Mouse (Mus musculus) G1E (cell line): ENCODE results near the gene Nmi. TPM values are rescaled to one million over a fixed set of nuclear protein-coding genes. Genes with fewer than 3 reads are reported as not detected.
"Not testable (repeated sequence)": the region's sequence is repeated elsewhere in the genome, so short reads cannot be mapped to it uniquely, and the experiment has no call there.

Experiments used
- ATAC-seq: 2 replicates; pipeline ENCODE4 v1.8.0; 2016; ENCODE audit warnings: mild to moderate bottlenecking; ENCODE audit not compliant: insufficient number of reproducible peaks, poor library complexity, low FRiP score, severe bottlenecking; ENCODE audit errors: extremely low read depth
- DNase-seq: peaks from one replicate; pipeline ENCODE4 v3.0.0; 2012; ENCODE audit warnings: low spot score
- H3K27me3 ChIP-seq: 2 replicates; pipeline ENCODE4 v1.6.1; 2012; ENCODE audit warnings: mild to moderate bottlenecking, low read length, inconsistent platforms; ENCODE audit not compliant: insufficient read depth
- H3K36me3 ChIP-seq: replicated peaks from 2 replicates; pipeline ENCODE3; 2012; ENCODE audit warnings: mild to moderate bottlenecking, inconsistent platforms
- H3K4me1 ChIP-seq: 2 replicates; pipeline ENCODE4 v1.6.1; 2012; ENCODE audit warnings: low read depth, low read length, inconsistent platforms, mixed read lengths; ENCODE audit not compliant: insufficient read depth
- H3K4me3 ChIP-seq: 2 replicates; pipeline ENCODE4 v1.5.1; 2012; ENCODE audit warnings: low read depth, mild to moderate bottlenecking, inconsistent platforms, low read length, moderate library complexity, mixed read lengths
- H3K9me3 ChIP-seq: replicated peaks from 2 replicates; pipeline ENCODE4 v1.6.1; 2012; ENCODE audit warnings: inconsistent platforms
- CTCF ChIP-seq: IDR thresholded peaks from 2 replicates; pipeline ENCODE4 v1.5.1; 2012; ENCODE audit warnings: low read depth, low read length, inconsistent platforms, mixed read lengths
- GATA1 ChIP-seq: IDR thresholded peaks from 2 replicates; pipeline ENCODE4 v1.6.1; 2012; ENCODE audit warnings: borderline replicate concordance, low read length, inconsistent platforms, mixed read lengths
- GATA2 ChIP-seq: IDR thresholded peaks from 2 replicates; pipeline ENCODE4 v1.6.1; 2012; ENCODE audit warnings: low read depth, low read length, inconsistent platforms, borderline replicate concordance
- POLR2AphosphoS5 ChIP-seq: IDR thresholded peaks from 2 replicates; pipeline ENCODE4 v1.6.1; 2012; ENCODE audit warnings: low read depth, low read length, inconsistent platforms; ENCODE audit not compliant: insufficient replicate concordance
- TAL1 ChIP-seq: conservative IDR thresholded peaks from 2 replicates; pipeline ENCODE4 v1.6.1; 2012; ENCODE audit warnings: low read depth, low read length, inconsistent platforms, mixed read lengths
- polyA plus RNA-seq: library from polyadenylated mRNA; stranded (reverse); fragments of >175 nt; gene quantifications from 2 replicates; pipeline ENCODE4 v1.2.3, GENCODE M21; 2012
- total RNA-seq, 2 experiments: library from RNA; stranded (forward) in 1 of 2; stranded (reverse) in 1 of 2; fragments of 200-1000 nt in 1 of 2; fragments of >200 nt in 1 of 2; fragmentation: Nextera tagmentation in 1 of 2; gene quantifications; 2 replicates each; pipeline ENCODE4 v1.2.3; 2014 to 2017

Gene Nmi
- total RNA-seq (2014; fragmentation: Nextera tagmentation) (5.8 and 7.7 TPM in 2 replicates), total RNA-seq (2017) (16.6 and 17.5 TPM in 2 replicates), polyA plus RNA-seq (0.42 and 0.51 TPM in 2 replicates)

DNA sequence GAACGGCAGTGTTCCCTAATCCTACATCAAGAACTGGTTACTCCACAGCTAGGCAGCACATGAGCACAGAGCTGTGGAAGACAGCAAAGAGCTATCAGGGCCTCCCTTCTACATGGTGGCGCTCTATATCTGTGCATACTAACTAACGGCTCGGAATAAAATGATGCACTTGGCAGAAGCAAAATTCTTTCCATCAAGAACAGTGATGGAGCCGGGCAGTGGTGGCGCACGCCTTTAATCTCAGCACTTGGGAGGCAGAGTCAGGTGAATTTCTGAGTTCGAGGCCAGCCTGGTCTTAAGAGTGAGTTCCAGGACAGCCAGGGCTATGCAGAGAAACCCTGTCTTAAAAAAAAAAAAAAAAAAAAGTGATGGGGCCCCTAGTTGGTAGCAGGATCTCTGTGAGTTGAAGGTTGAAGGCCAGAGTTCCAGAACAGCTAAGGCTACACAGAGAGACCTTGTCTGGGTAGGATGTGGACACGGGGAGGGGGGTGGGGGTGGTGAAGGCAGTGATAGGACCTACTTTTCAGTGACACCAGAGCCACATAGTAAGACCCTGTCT lies at the start of gene Nmi:
Gene Nmi (minus strand): TSS at position 85 of the 559 bp plus-strand sequence.
- DNase-seq, result no peak
- no peaks in the 10 kb centered on the region for H3K36me3 ChIP-seq
- no peaks in the 10 kb centered on the region for H3K9me3 ChIP-seq
- H3K4me1 ChIP-seq, result peaks cover 10% of the 10 kb centered on the region
- H3K4me3 ChIP-seq, result peak within 1 kb of the TSS; percentile 68
- no peak for TF ChIP-seq TAL1
- no peak for TF ChIP-seq GATA2
- no peak for TF ChIP-seq GATA1
- no peak for TF ChIP-seq POLR2AphosphoS5
- no peak for TF ChIP-seq CTCF
- ATAC-seq, result peak; percentile 45; the same call in 1 of the 2 replicates
- no peaks in the 10 kb centered on the region for H3K27me3 ChIP-seq

DNA sequence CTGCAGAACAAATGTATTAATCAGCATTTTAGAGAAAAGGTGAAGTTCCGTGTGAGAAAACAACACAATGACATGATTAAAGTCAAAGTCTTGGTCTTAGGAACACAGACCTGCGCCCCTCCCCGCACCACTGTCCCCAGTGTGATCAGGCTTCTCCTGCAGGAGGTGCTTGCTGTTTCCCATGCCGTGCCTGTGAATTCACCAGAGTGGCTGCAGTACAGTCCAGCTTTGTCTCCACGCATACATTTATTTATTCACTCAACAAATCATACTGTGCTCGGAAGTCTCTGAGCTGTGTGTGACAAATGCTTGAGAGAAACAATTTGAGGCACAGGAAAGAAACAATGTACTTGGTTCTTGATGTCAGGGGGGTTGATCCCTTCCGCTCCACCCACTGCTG lies 43.1 kb upstream of the Nmi start:
- H3K4me3 ChIP-seq, result no peak overlapping the region
- H3K27me3 ChIP-seq, result peaks cover 6% of the 10 kb centered on the region; the same call in 1 of the 2 replicates
- no peak for TF ChIP-seq TAL1
- TF ChIP-seq POLR2AphosphoS5, result no peak
- TF ChIP-seq GATA2, result no peak
- no peak for TF ChIP-seq CTCF
- TF ChIP-seq GATA1, result no peak
- ATAC-seq, result no peak
- no peaks in the 10 kb centered on the region for H3K36me3 ChIP-seq
- DNase-seq, result no peak
- no peaks in the 10 kb centered on the region for H3K4me1 ChIP-seq
- no peaks in the 10 kb centered on the region for H3K9me3 ChIP-seq

DNA sequence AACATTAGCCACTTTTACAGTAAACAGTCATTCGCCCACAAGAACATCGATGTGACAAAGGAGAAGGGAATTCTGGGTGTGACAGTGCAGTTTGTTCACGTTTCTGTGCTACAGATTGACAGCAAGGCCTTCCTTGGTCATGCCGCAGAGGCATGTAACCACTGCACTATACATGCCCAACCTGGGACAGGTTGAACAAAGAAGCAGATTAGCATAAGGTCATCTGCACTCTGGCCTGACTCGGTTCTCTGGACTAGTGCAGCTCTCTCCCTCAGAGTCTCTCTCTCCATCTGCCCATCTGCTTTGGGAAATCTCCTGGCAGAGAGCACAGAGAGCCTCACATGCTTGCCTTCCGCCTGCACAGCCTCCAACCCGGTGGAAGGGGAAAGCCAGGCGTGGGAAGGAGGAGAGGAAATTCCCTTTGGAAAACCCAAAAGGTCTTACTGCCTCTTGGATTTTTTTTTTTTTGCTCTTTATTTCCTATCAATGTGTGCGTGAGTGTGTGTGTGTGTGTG lies 40.1 kb upstream of the Nmi start:
- TF ChIP-seq GATA1, result no peak
- no peak for TF ChIP-seq GATA2
- no peak for TF ChIP-seq CTCF
- TF ChIP-seq POLR2AphosphoS5, result no peak
- no peak for TF ChIP-seq TAL1
- H3K4me1 ChIP-seq, result no peaks in the 10 kb centered on the region
- peaks cover 6% of the 10 kb centered on the region; the same call in 1 of the 2 replicates for H3K27me3 ChIP-seq
- no peak overlapping the region for H3K4me3 ChIP-seq
- no peaks in the 10 kb centered on the region for H3K36me3 ChIP-seq
- DNase-seq (no peak), ATAC-seq (no peak)
- H3K9me3 ChIP-seq, result no peaks in the 10 kb centered on the region

DNA sequence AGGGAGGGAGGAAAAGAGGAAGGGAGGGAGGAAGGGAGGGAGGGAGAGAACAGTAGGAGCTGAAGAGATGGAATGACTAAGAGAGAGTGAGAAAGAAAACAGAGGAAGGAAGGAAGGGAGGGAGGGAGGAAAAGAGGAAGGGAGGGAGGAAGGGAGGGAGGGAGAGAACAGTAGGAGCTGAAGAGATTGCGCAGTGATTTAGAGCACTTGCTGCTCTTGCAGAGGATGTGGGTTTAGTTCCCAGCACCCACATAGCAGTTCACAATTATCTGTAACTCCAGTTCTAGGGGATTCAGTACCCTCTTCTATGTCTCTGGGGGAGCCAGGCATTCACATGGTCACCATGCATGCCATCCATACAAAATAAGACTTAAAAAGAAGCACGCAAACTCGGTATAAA lies 38.5 kb upstream of the Nmi start:
- H3K4me1 ChIP-seq, H3K9me3 ChIP-seq, H3K27me3 ChIP-seq, ATAC-seq, DNase-seq, H3K4me3 ChIP-seq, H3K36me3 ChIP-seq: not testable (repeated sequence)

DNA sequence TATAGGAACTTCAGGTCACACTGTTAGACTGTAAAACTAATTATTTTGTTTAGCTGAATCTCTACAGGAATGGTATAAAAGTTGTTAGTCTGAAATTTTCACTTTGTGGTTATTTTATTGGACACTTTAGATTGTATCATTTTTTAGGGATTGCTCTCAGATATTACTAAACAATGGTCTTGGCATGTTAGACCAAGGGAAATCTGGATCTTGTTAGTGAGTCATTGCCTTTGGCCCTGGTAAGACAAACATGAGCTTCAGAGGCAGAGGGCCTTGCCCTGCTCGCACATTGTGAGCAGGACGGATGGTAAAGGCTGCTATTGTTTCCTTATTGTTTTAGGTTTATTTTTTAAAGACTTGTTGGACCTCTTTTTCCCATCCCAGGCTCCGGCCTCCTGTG lies 33.1 kb upstream of the Nmi start:
- no peaks in the 10 kb centered on the region for H3K27me3 ChIP-seq
- DNase-seq (no peak), ATAC-seq (no peak)
- H3K36me3 ChIP-seq, result no peaks in the 10 kb centered on the region
- no peaks in the 10 kb centered on the region for H3K4me1 ChIP-seq
- no peaks in the 10 kb centered on the region for H3K9me3 ChIP-seq
- no peak overlapping the region for H3K4me3 ChIP-seq
- TF ChIP-seq CTCF (no peak), GATA1 (no peak), TAL1 (no peak), POLR2AphosphoS5 (no peak), GATA2 (no peak)

DNA sequence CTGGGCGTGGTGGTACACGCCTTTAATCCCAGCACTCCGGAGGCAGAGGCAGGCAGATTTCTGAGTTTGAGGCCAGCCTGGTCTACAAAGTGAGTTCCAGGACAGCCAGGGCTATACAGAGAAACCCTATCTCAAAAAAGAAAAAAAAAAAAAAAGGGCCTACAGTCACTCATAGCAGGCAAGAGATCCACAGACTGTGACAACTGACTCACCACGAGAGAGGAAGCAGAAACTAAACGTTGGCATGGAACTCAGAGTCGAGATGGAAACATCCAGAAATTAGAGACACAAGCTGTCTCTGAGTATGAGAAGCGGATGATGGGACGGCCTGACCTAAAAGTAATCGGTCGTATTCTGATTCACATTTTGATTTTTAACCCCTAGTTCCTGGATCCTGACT lies 29.0 kb upstream of the Nmi start:
- H3K27me3 ChIP-seq, H3K9me3 ChIP-seq, H3K4me3 ChIP-seq, DNase-seq, H3K36me3 ChIP-seq, ATAC-seq, H3K4me1 ChIP-seq: not testable (repeated sequence)

DNA sequence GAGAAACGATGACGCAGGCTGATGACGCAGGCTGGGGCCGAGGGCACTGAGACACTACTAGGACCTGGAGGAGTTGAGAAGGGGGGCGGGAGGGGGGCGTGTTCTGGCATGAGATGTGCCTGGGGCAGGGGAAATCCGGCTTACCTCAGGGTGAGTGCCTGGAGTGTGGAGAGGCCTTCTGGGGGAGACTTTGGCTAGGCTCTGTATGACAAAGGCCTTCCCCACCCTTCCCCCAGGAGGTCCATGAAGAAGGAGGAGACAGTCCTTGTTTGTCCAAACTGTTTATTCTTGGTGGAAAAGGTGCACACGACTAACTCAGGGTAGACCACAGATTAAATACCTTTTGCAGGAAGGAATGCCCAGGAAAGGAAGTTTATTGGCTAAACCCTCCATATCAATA lies 28.2 kb upstream of the Nmi start:
- TF ChIP-seq TAL1 (no peak), GATA1 (no peak), POLR2AphosphoS5 (no peak), GATA2 (no peak)
- Histone ChIP-seq H3K4me3 (no peak overlapping the region), H3K4me1 (no peaks in the 10 kb centered on the region), H3K27me3 (no peaks in the 10 kb centered on the region), H3K36me3 (no peaks in the 10 kb centered on the region), H3K9me3 (no peaks in the 10 kb centered on the region)
- ATAC-seq (no peak), DNase-seq (no peak)
